Mouse (Mus musculus) lung, adult 2 months (tissue): ENCODE data around the gene Smap1.

Experiments used
- CTCF ChIP-seq: fragments of 200-500 bp; IDR thresholded peaks from 2 replicates; pipeline ENCODE4 v1.5.1; 2011; ENCODE audit warnings: mild to moderate bottlenecking, low read length, control low read depth; ENCODE audit not compliant: insufficient read depth
- POLR2A ChIP-seq: fragments of 200-500 bp; IDR thresholded peaks from 2 replicates; pipeline ENCODE4 v1.6.1; 2011; ENCODE audit warnings: low read depth, mild to moderate bottlenecking, control low read depth, low read length, borderline replicate concordance; ENCODE audit errors: extremely low read depth

DNA sequence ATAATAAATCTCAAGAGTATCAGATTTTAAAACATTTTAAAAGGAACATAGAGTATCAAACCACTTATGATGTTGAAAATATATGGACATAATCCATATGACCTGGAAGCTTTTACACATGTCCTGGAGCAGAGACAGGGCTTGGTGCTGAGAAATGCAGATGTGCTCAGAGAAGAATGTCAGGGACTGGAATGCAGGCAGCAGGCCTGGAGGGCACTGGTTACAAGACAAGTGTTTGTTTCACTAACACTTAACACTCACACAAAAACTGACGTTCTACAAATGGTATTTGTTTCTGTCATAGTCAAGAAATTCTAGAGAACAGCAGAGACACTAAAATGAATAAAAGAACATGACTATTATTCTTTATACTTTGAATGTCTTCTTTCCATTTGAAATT, 30.0 kb downstream of the Smap1 start:
- TF ChIP-seq CTCF (no peak), POLR2A (no peak)
